Comparison of ENCODE assay signal across 38 mouse cellular contexts in the genomic region with DNA sequence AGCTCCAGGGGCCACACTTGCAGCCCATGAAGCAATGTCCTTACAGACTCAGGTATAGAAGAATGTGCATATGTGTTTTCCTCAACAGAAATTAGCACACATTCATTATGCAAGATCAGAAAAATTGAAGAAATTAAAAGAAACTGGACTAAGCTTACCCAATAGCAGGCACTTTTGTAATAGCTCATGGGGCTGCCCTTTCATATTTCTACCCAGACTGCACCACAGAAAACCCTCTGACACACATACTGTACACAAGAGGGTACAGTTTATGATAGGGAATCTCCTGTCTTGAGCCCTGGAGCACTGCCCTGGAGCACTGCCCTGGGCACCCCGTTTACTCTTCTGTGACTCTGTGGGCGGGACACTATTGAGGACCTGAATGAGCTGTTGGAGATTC. TPM values are rescaled to one million over a fixed set of nuclear protein-coding genes. Genes with fewer than 3 reads are reported as not detected.
"Had no signal": no experiment of that assay in that cellular context is flagged by ENCODE, and none has a peak within 500 bp of the region (broad histone marks: within the 10 kb centered on the region; RNA-seq: fewer than 3 reads in every experiment).

No protein-coding gene starts in this region.

- H3K4me1 ChIP-seq: heart, embryonic 13.5 days; heart, embryonic 15.5 days; hindbrain, embryonic 13.5 days; hindbrain, embryonic 15.5 days; kidney, embryonic 15.5 days; limb, embryonic 10.5 days; limb, embryonic 12.5 days; liver, embryonic 13.5 days; liver, embryonic 15.5 days had no signal

- DNase-seq: gastrocnemius, adult 2 months; gastrocnemius, postnatal 14 days; gastrocnemius, postnatal 36 days; heart, adult 18-20 months; heart, postnatal 14 days; heart, postnatal 36 days; kidney, adult 11 months; kidney, adult 2 months; kidney, adult 9 months; kidney, postnatal 14 days; kidney, postnatal 36 days; layer of hippocampus, adult 9-11 months; layer of hippocampus, postnatal 36 days; liver; liver, embryonic 13.5 days had no signal

- ATAC-seq: hindbrain, postnatal 0 days; intestine, embryonic 16.5 days had no signal

- H3K27ac ChIP-seq: gastrocnemius, adult 2 months; heart, embryonic 13.5 days; heart, embryonic 15.5 days; hindbrain, embryonic 13.5 days; hindbrain, embryonic 15.5 days; hindbrain, postnatal 0 days; kidney, embryonic 15.5 days; kidney, postnatal 0 days; left cerebral cortex, adult 2 months; limb, embryonic 10.5 days; limb, embryonic 12.5 days; liver, embryonic 13.5 days; liver, embryonic 15.5 days had no signal

- H3K4me3 ChIP-seq: gastrocnemius, adult 2 months; heart, embryonic 13.5 days; heart, embryonic 15.5 days; hindbrain, embryonic 13.5 days; hindbrain, embryonic 15.5 days; kidney, embryonic 15.5 days; left cerebral cortex, adult 2 months; limb, embryonic 10.5 days; limb, embryonic 12.5 days; liver, embryonic 13.5 days; liver, embryonic 15.5 days had no signal

RNA-seq across cellular contexts. Expression of a gene that starts 38.7 kb away (rescaled TPM):
- total RNA-seq: gastrocnemius, adult 2 months; gastrocnemius, postnatal 14 days; gastrocnemius, postnatal 36 days; heart, adult 18-20 months; heart, postnatal 14 days; heart, postnatal 36 days; hematopoietic stem cell, adult 5-6 weeks; layer of hippocampus, adult 18-20 months; layer of hippocampus, adult 8-10 months; layer of hippocampus, postnatal 36 days; left cerebral cortex, adult 2 months; left cerebral cortex, postnatal 14 days had no signal
- polyA plus RNA-seq: gonadal fat pad, adult 2 months; heart, embryonic 11.5 days; heart, embryonic 13.5 days; heart, embryonic 15.5 days; heart, postnatal 0 days; intestine, embryonic 14.5 days; intestine, embryonic 16.5 days; kidney, adult 2 months; kidney, embryonic 15.5 days; kidney, postnatal 0 days; large intestine, adult 2 months; limb, embryonic 10.5 days; limb, embryonic 12.5 days; limb, embryonic 14.5 days; liver, embryonic 11.5 days; liver, embryonic 13.5 days; liver, embryonic 15.5 days had no signal
